Mouse (Mus musculus) thymus, adult 2 months (tissue): Measurements from ENCODE around the gene Nacad.

Experiments
- CTCF ChIP-seq: fragments of 200-500 bp; IDR thresholded peaks from 2 replicates; pipeline ENCODE4 v1.5.1; 2012; ENCODE audit warnings: mild to moderate bottlenecking, control low read depth, low read length, moderate library complexity, borderline replicate concordance; ENCODE audit not compliant: control insufficient read depth, poor library complexity, insufficient read depth; ENCODE audit errors: extremely low read depth
- POLR2A ChIP-seq: fragments of 200-500 bp; IDR thresholded peaks from 2 replicates; pipeline ENCODE4 v1.6.1; 2012; ENCODE audit warnings: mild to moderate bottlenecking, low read length, control low read depth, moderate library complexity; ENCODE audit not compliant: control insufficient read depth, poor library complexity, insufficient read depth; ENCODE audit errors: extremely low read depth

DNA sequence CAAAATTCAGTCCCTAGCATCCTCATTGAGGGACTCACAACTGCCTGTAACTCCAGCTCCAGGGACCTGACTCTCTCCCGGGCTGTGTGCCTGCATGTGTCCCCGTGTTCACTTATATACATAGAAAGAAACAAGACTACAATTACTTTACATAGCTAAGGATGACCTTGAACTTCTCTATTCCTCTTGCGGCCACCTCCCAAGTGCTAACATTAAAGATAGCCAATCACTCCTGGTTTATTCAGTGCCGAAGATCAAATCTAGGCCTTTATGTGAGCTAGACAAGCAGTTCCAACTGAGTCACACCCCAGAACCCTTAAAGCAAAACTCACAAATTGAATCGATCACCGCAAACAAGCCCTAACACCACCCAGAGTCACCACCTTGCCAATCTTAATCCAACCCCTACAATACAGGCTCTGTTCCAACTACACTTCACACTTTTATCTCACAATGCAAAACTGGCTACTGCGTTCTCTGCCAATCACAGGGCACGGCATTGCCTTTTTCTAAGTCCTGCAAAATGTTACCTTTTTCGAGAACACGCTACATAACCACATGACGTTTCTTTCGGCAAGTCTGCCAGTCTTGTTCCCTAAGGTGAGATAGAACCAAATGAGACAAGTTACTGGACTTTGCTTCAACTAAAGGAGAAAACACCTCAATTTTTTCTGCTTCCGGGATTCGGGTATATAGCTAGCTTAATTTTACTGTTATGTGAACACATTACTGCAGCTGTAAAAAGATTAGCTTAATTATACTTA lies 18.9 kb upstream of the Nacad start:
- TF ChIP-seq CTCF = no peak
- TF ChIP-seq POLR2A = no peak
